Mouse (Mus musculus) heart, embryonic 16.5 days (tissue): ENCODE measurements at regions not wholly inside any gene's neighbourhood (a gene's known extent, or its start where the extent isn't known, plus 50 kb on each side); places are given as distances from the start of the nearest gene placed in this dataset.

Experiments used
- ATAC-seq: fragments of 200-750 bp; cut with Nextera tagmentation; replicated peaks from 2 replicates; pipeline ENCODE4 v1.8.0; 2017; ENCODE audit warnings: moderate number of reproducible peaks; ENCODE audit not compliant: insufficient read depth, low FRiP score; ENCODE audit errors: extremely low read depth
- H3K27ac ChIP-seq: fragments of 300-500 bp; sonication (generic); 2 replicates; pipeline ENCODE4 v1.5.1; 2014; ENCODE audit warnings: mild to moderate bottlenecking, low read length, control low read depth, moderate library complexity
- H3K27me3 ChIP-seq: fragments of 300-500 bp; sonication (generic); 2 replicates; pipeline ENCODE4 v1.6.1; 2014; ENCODE audit warnings: low read length, mixed read lengths; ENCODE audit not compliant: control insufficient read depth, insufficient read depth
- H3K36me3 ChIP-seq: fragments of 300-500 bp; sonication (generic); 2 replicates; pipeline ENCODE4 v1.6.1; 2014; ENCODE audit not compliant: control insufficient read depth, insufficient read depth
- H3K4me1 ChIP-seq: fragments of 300-500 bp; sonication (generic); 2 replicates; pipeline ENCODE4 v1.6.1; 2014; ENCODE audit warnings: low read length, mixed read lengths; ENCODE audit not compliant: control insufficient read depth, insufficient read depth
- H3K4me2 ChIP-seq: fragments of 300-500 bp; sonication (generic); 2 replicates; pipeline ENCODE4 v1.6.1; 2014; ENCODE audit warnings: low read depth, mild to moderate bottlenecking, control low read depth, low read length
- H3K4me3 ChIP-seq: fragments of 300-500 bp; sonication (generic); 2 replicates; pipeline ENCODE4 v1.5.1; 2014; ENCODE audit warnings: mild to moderate bottlenecking, control low read depth, low read length
- H3K9ac ChIP-seq: fragments of 300-500 bp; sonication (generic); 2 replicates; pipeline ENCODE4 v1.6.1; 2014; ENCODE audit warnings: low read length, control low read depth
- H3K9me3 ChIP-seq: fragments of 300-500 bp; sonication (generic); replicated peaks from 2 replicates; pipeline ENCODE4 v1.6.1; 2016; ENCODE audit warnings: low read length; ENCODE audit not compliant: control insufficient read depth
- WGBS: fragments of 180-500 bp; shearing (Covaris S2); extraction: QIAGEN DNeasy Blood & Tissue Kit; methylation state at CpG from one replicate; pipeline ENCODE4 v1.1.7; 2014; 5-methylcytosine and 5-hydroxymethylcytosine counted together

- WGBS = 26% methylated on average over 9 of the region's 9 CpGs
- H3K4me2 ChIP-seq = peak overlapping the region; percentile 21; the same call in 1 of the 2 replicates
- no peaks in the 10 kb centered on the region for H3K9me3 ChIP-seq
- no peak overlapping the region for H3K4me3 ChIP-seq
- no peak overlapping the region for H3K9ac ChIP-seq
- peak; percentile 89 for ATAC-seq
- peak overlapping the region; percentile 93 for H3K27ac ChIP-seq
- peaks cover 24% of the 10 kb centered on the region for H3K4me1 ChIP-seq
- H3K27me3 ChIP-seq = no peaks in the 10 kb centered on the region
- no peaks in the 10 kb centered on the region for H3K36me3 ChIP-seq
These were observed 114.2 kb upstream of the Tbx20 start for GRCm38 (mm10) chr9:24888282-24888681.

GRCm38 (mm10) chr9:24896498-24897261, 122.6 kb upstream of the Tbx20 start:
- Histone ChIP-seq H3K27ac (peak overlapping the region; percentile 58), H3K9ac (no peak overlapping the region), H3K9me3 (no peaks in the 10 kb centered on the region), H3K36me3 (no peaks in the 10 kb centered on the region), H3K4me1 (peaks cover 17% of the 10 kb centered on the region), H3K4me2 (no peak overlapping the region), H3K4me3 (no peak overlapping the region), H3K27me3 (no peaks in the 10 kb centered on the region)
- 45% methylated on average over 13 of the region's 13 CpGs for WGBS
- ATAC-seq = peak; percentile 61

- Histone ChIP-seq H3K36me3 (no peaks in the 10 kb centered on the region), H3K4me1 (peaks cover 9% of the 10 kb centered on the region), H3K9ac (no peak overlapping the region), H3K9me3 (no peaks in the 10 kb centered on the region), H3K4me3 (no peak overlapping the region), H3K4me2 (peak overlapping the region; percentile 9; the same call in 1 of the 2 replicates), H3K27me3 (no peaks in the 10 kb centered on the region), H3K27ac (peak overlapping the region; percentile 62)
- WGBS = 34% methylated on average over 7 of the region's 7 CpGs
- ATAC-seq = peak; percentile 19; the same call in 1 of the 2 replicates
These were observed 125.3 kb upstream of the Tbx20 start for GRCm38 (mm10) chr9:24899206-24899928.

- Histone ChIP-seq H3K4me2 (no peak overlapping the region), H3K9ac (no peak overlapping the region), H3K4me1 (peaks cover 7% of the 10 kb centered on the region), H3K27ac (no peak overlapping the region), H3K27me3 (no peaks in the 10 kb centered on the region), H3K9me3 (no peaks in the 10 kb centered on the region), H3K4me3 (no peak overlapping the region), H3K36me3 (no peaks in the 10 kb centered on the region)
- 61% methylated on average over 5 of the region's 5 CpGs for WGBS
- no peak for ATAC-seq
These were observed 129.6 kb upstream of the Tbx20 start for GRCm38 (mm10) chr9:24903706-24904105.

- H3K27ac ChIP-seq = no peak overlapping the region
- 75% methylated on average over 8 of the region's 8 CpGs for WGBS
- no peak overlapping the region for H3K4me2 ChIP-seq
- H3K4me3 ChIP-seq = no peak overlapping the region
- no peaks in the 10 kb centered on the region for H3K9me3 ChIP-seq
- H3K9ac ChIP-seq = no peak overlapping the region
- no peaks in the 10 kb centered on the region for H3K27me3 ChIP-seq
- ATAC-seq = no peak
- H3K36me3 ChIP-seq = no peaks in the 10 kb centered on the region
- no peaks in the 10 kb centered on the region for H3K4me1 ChIP-seq
These were observed 135.2 kb upstream of the Tbx20 start for GRCm38 (mm10) chr9:24909086-24909979.

GRCm38 (mm10) chr9:24910738-24911137, 136.6 kb upstream of the Tbx20 start:
- Histone ChIP-seq H3K4me1 (no peaks in the 10 kb centered on the region), H3K9ac (no peak overlapping the region), H3K27me3 (no peaks in the 10 kb centered on the region), H3K4me3 (no peak overlapping the region), H3K9me3 (no peaks in the 10 kb centered on the region), H3K27ac (no peak overlapping the region), H3K4me2 (no peak overlapping the region), H3K36me3 (no peaks in the 10 kb centered on the region)
- ATAC-seq = peak; percentile 75
- 44% methylated on average over 5 of the region's 5 CpGs for WGBS

GRCm38 (mm10) chr9:24920031-24920445, 145.9 kb upstream of the Tbx20 start:
- H3K36me3 ChIP-seq = no peaks in the 10 kb centered on the region
- 54% methylated on average over 9 of the region's 9 CpGs for WGBS
- peaks cover 9% of the 10 kb centered on the region for H3K4me1 ChIP-seq
- H3K4me3 ChIP-seq = no peak overlapping the region
- peak; percentile 76 for ATAC-seq
- H3K9ac ChIP-seq = no peak overlapping the region
- H3K4me2 ChIP-seq = no peak overlapping the region
- H3K27me3 ChIP-seq = no peaks in the 10 kb centered on the region
- H3K9me3 ChIP-seq = no peaks in the 10 kb centered on the region
- peak overlapping the region; percentile 66 for H3K27ac ChIP-seq

- Histone ChIP-seq H3K27ac (no peak overlapping the region), H3K4me2 (no peak overlapping the region), H3K27me3 (no peaks in the 10 kb centered on the region), H3K4me3 (no peak overlapping the region), H3K36me3 (no peaks in the 10 kb centered on the region), H3K9ac (no peak overlapping the region), H3K9me3 (no peaks in the 10 kb centered on the region), H3K4me1 (peaks cover 9% of the 10 kb centered on the region)
- ATAC-seq = no peak
- WGBS = 64% methylated on average over 4 of the region's 4 CpGs
These were observed 148.2 kb upstream of the Tbx20 start for GRCm38 (mm10) chr9:24922051-24922860.
